Mouse (Mus musculus): ENCODE measurements at regions not wholly inside any gene's neighbourhood (a gene's known extent, or its start where the extent isn't known, plus 50 kb on each side); places are given as distances from the start of the nearest gene placed in this dataset.

- no peak for TF ChIP-seq CTCF (IDR thresholded peaks at IDR 0.05; ENCODE audit: low read depth)
- TF ChIP-seq EP300 (IDR thresholded peaks at IDR 0.05; ENCODE audit: low read depth) = no peak
Measured at GRCm38 (mm10) chr13:10554595-10554994, 193.9 kb upstream of the Chrm3 start.

Measured in liver, postnatal 0 days (tissue).